Mouse (Mus musculus): ENCODE measurements at regions not wholly inside any gene's neighbourhood (a gene's known extent, or its start where the extent isn't known, plus 50 kb on each side); places are given as distances from the start of the nearest gene placed in this dataset.

DNA sequence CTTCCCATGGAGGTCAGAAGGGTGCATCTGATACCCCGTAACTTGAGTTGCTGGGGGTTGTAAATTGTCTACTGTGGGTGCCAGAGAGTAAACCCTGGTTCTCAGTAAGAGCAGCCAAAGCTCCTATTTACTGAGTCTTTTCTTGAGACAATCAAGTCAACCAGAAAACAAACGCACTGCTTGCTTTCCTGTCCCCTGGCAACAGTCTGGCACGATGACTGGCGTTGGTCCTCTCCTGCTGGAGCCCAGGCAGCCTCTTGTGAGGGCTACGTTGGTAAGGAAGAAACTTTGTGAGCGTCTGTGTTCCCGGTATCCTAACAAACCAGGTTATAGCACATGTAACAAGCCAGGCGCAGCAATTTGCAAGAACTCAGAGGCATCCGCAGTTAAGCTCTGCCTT lies 117.2 kb upstream of the Dap start:
- TF ChIP-seq CTCF (conservative IDR thresholded peaks at IDR 0.05; ENCODE audit: low read length) (no peak), POU5F1 (IDR thresholded peaks at IDR 0.05; ENCODE audit: borderline replicate concordance, low read length) (no peak)
